Mouse (Mus musculus): ENCODE data around the gene Rec114. TPM values are rescaled to one million over a fixed set of nuclear protein-coding genes. Genes with fewer than 3 reads are reported as not detected.

The Rec114 gene
- total RNA-seq, 2 experiments from 2014 or later, result 0.66 to 1.1 TPM

GRCm38 (mm10) chr9:58662007-58662406 lies 81.8 kb downstream of the Rec114 start:
- DNase-seq, result peak in 1 of 2 experiments; percentile 13

GRCm38 (mm10) chr9:58660673-58661072 lies 83.1 kb downstream of the Rec114 start:
- no peak for DNase-seq

- no peak for DNase-seq
These were observed 83.8 kb downstream of the Rec114 start for GRCm38 (mm10) chr9:58659989-58660388.

GRCm38 (mm10) chr9:58659331-58659730 lies 84.4 kb downstream of the Rec114 start:
- no peak for DNase-seq

- DNase-seq, result no peak
These were observed 85.0 kb downstream of the Rec114 start for GRCm38 (mm10) chr9:58658596-58659309.

- DNase-seq, result no peak
These were observed 85.8 kb downstream of the Rec114 start for GRCm38 (mm10) chr9:58657735-58658512.

GRCm38 (mm10) chr9:58656824-58657223 lies 86.9 kb downstream of the Rec114 start:
- DNase-seq, result no peak

GRCm38 (mm10) chr9:58656396-58656795 lies 87.4 kb downstream of the Rec114 start:
- peak in 1 of 2 experiments; percentile 9 for DNase-seq

- no peak for DNase-seq
These were observed 89.3 kb downstream of the Rec114 start for GRCm38 (mm10) chr9:58654494-58654893.

- peak in 1 of 2 experiments; percentile 27 for DNase-seq
These were observed 91.8 kb downstream of the Rec114 start for GRCm38 (mm10) chr9:58651993-58652392.

- DNase-seq, result no peak
These were observed 94.5 kb downstream of the Rec114 start for GRCm38 (mm10) chr9:58649265-58649626.

GRCm38 (mm10) chr9:58648406-58649264 lies 95.1 kb downstream of the Rec114 start:
- no peak for DNase-seq

GRCm38 (mm10) chr9:58630441-58630840 lies 113.3 kb downstream of the Rec114 start:
- no peak for DNase-seq

GRCm38 (mm10) chr9:58627197-58627596 lies 116.6 kb downstream of the Rec114 start:
- no peak for DNase-seq

GRCm38 (mm10) chr9:58623009-58623408 lies 120.8 kb downstream of the Rec114 start:
- no peak for DNase-seq

- DNase-seq, result no peak
These were observed 128.5 kb downstream of the Rec114 start for GRCm38 (mm10) chr9:58615064-58615938.

GRCm38 (mm10) chr9:58613790-58614189 lies 130.0 kb downstream of the Rec114 start:
- no peak for DNase-seq

All from adrenal gland, postnatal 36 days (tissue).